Mouse (Mus musculus) myocyte (in vitro differentiated cells): ENCODE results near the gene Tmco1.

Source experiments
- CEBPB ChIP-seq: IDR thresholded peaks from 2 replicates; pipeline ENCODE4 v1.6.1; 2011; ENCODE audit warnings: mild to moderate bottlenecking, moderate library complexity; ENCODE audit not compliant: poor library complexity, insufficient read depth, severe bottlenecking
- MAX ChIP-seq: IDR thresholded peaks from one replicate; pipeline ENCODE4 v1.6.1; 2011; ENCODE audit warnings: low read depth, mild to moderate bottlenecking, control low read depth
- POLR2A ChIP-seq: IDR thresholded peaks from one replicate; pipeline ENCODE4 v1.6.1; 2011; ENCODE audit warnings: low read depth, mild to moderate bottlenecking, control low read depth, moderate library complexity; ENCODE audit not compliant: insufficient read length
- POLR2AphosphoS2 ChIP-seq: IDR thresholded peaks from one replicate; pipeline ENCODE4 v1.6.1; 2011; ENCODE audit warnings: low read depth, control low read depth; ENCODE audit not compliant: insufficient read length
- TCF12 ChIP-seq: IDR thresholded peaks from one replicate; pipeline ENCODE4 v1.6.1; 2011; ENCODE audit warnings: mild to moderate bottlenecking, control low read depth; ENCODE audit not compliant: poor library complexity, insufficient read depth, severe bottlenecking
- TCF3 ChIP-seq: IDR thresholded peaks from one replicate; pipeline ENCODE4 v1.6.1; 2011; ENCODE audit warnings: low read depth, control low read depth; ENCODE audit not compliant: insufficient read length
- USF1 ChIP-seq: IDR thresholded peaks from one replicate; pipeline ENCODE4 v1.6.1; 2011; ENCODE audit warnings: low read depth, mild to moderate bottlenecking, control low read depth, moderate library complexity

DNA sequence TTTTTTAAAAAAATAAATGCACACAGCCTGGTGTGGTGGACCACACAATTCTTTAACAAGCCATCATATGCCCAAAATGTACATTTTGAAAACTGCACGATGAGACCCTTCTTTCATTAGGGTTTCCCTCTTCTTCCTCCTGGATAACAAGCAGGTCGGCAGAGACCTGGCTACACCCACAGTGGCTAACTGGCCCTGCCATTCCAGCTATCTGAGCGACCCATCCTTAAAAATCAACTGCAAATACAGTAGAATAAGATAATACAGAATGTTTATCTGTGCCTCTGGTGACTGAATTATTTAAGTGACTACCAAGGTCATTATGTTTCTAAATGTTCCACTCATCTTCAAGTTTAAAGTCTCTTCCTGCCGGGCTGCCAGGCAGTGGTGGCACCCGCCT is 25.4 kb upstream of the Tmco1 start:
- TF ChIP-seq POLR2A (no peak), POLR2AphosphoS2 (no peak), MAX (no peak), CEBPB (no peak), TCF3 (no peak), TCF12 (no peak), USF1 (no peak)
